Mouse (Mus musculus) intestine, embryonic 15.5 days (tissue): ENCODE results near the gene Slc43a3. TPM values are rescaled to one million over a fixed set of nuclear protein-coding genes. Genes with fewer than 3 reads are reported as not detected.
A peak's percentile ranks its signal among the peaks of the same experiment; 100 is the strongest.

Source experiments
- ATAC-seq: fragments of 200-750 bp; cut with Nextera tagmentation; 2 replicates; pipeline ENCODE4 v1.8.0; 2017; ENCODE audit warnings: moderate TSS enrichment, moderate library complexity
- H3K27ac ChIP-seq: fragments of 300-500 bp; sonication (generic); 2 replicates; pipeline ENCODE4 v1.5.1; 2015; ENCODE audit warnings: mild to moderate bottlenecking, inconsistent platforms
- H3K27me3 ChIP-seq: fragments of 300-500 bp; sonication (generic); replicated peaks from 2 replicates; pipeline ENCODE4 v1.6.1; 2015; ENCODE audit warnings: inconsistent platforms
- H3K36me3 ChIP-seq: fragments of 300-500 bp; sonication (generic); 2 replicates; pipeline ENCODE4 v1.6.1; 2015; ENCODE audit warnings: inconsistent platforms
- H3K4me1 ChIP-seq: fragments of 300-500 bp; sonication (generic); replicated peaks from 2 replicates; pipeline ENCODE4 v1.6.1; 2015; ENCODE audit warnings: inconsistent platforms
- H3K4me2 ChIP-seq: fragments of 300-500 bp; sonication (generic); replicated peaks from 2 replicates; pipeline ENCODE4 v1.6.1; 2015; ENCODE audit warnings: mild to moderate bottlenecking, inconsistent platforms
- H3K4me3 ChIP-seq: fragments of 300-500 bp; sonication (generic); replicated peaks from 2 replicates; pipeline ENCODE4 v1.5.1; 2015; ENCODE audit warnings: inconsistent platforms
- H3K9ac ChIP-seq: fragments of 300-500 bp; sonication (generic); 2 replicates; pipeline ENCODE4 v1.6.1; 2015; ENCODE audit warnings: inconsistent platforms
- H3K9me3 ChIP-seq: fragments of 300-500 bp; sonication (generic); 2 replicates; pipeline ENCODE4 v1.6.1; 2016; ENCODE audit warnings: inconsistent platforms
- WGBS: fragments of 180-500 bp; shearing (Covaris S2); methylation state at CpG from one replicate; pipeline ENCODE4 v1.1.7; 2015; 5-methylcytosine and 5-hydroxymethylcytosine counted together
- polyA plus RNA-seq: library from polyadenylated mRNA; unstranded; fragments of >200 nt; fragmentation: Nextera tagmentation; extraction: Ambion mirVana; gene quantifications from 2 replicates; pipeline ENCODE4 v1.2.1, GENCODE M21; 2015

Gene Slc43a3
- polyA plus RNA-seq, 1 experiment from 2014 or later, result 48.2 TPM

- H3K4me1 ChIP-seq, result peaks cover 9% of the 10 kb centered on the region; the same call in 1 of the 2 replicates
- WGBS, result 44% methylated on average over 5 of the region's 5 CpGs
- ATAC-seq, result peak; percentile 31; the same call in 1 of the 2 replicates
Measured at GRCm38 (mm10) chr2:84913881-84914280, 22.5 kb upstream of the Slc43a3 start.

GRCm38 (mm10) chr2:84915330-84915729, 21.0 kb upstream of the Slc43a3 start:
- Histone ChIP-seq H3K9ac (no peak overlapping the region), H3K4me3 (no peak overlapping the region), H3K36me3 (no peaks in the 10 kb centered on the region), H3K27ac (no peak overlapping the region), H3K27me3 (no peaks in the 10 kb centered on the region), H3K9me3 (no peaks in the 10 kb centered on the region), H3K4me1 (peaks cover 9% of the 10 kb centered on the region; the same call in 1 of the 2 replicates), H3K4me2 (no peak overlapping the region)
- no peak for ATAC-seq
- 76% methylated on average over 3 of the region's 3 CpGs for WGBS

More at GRCm38 (mm10) chr2:84913881-84914280, 22.5 kb upstream of the Slc43a3 start:
- H3K36me3 ChIP-seq, result no peaks in the 10 kb centered on the region
- H3K4me2 ChIP-seq, result no peak overlapping the region
- H3K9ac ChIP-seq, result no peak overlapping the region
- no peak overlapping the region for H3K4me3 ChIP-seq
- no peaks in the 10 kb centered on the region for H3K27me3 ChIP-seq
- 0 out of 2 replicates have a peak overlapping the region, but pooled peaks have one; percentile 14 for H3K27ac ChIP-seq
- no peaks in the 10 kb centered on the region for H3K9me3 ChIP-seq

GRCm38 (mm10) chr2:84916548-84917320, 19.6 kb upstream of the Slc43a3 start:
- no peaks in the 10 kb centered on the region for H3K9me3 ChIP-seq
- H3K4me2 ChIP-seq, result no peak overlapping the region
- 41% methylated on average over 8 of the region's 8 CpGs for WGBS
- H3K9ac ChIP-seq, result no peak overlapping the region
- peak overlapping the region; percentile 36 for H3K27ac ChIP-seq
- ATAC-seq, result peak; percentile 52; the same call in 1 of the 2 replicates
- H3K27me3 ChIP-seq, result no peaks in the 10 kb centered on the region
- no peak overlapping the region for H3K4me3 ChIP-seq
- no peaks in the 10 kb centered on the region for H3K36me3 ChIP-seq
- peaks cover 9% of the 10 kb centered on the region; the same call in 1 of the 2 replicates for H3K4me1 ChIP-seq

GRCm38 (mm10) chr2:84918188-84918587, 18.2 kb upstream of the Slc43a3 start:
- Histone ChIP-seq H3K4me3 (no peak overlapping the region), H3K9me3 (no peaks in the 10 kb centered on the region), H3K27ac (no peak overlapping the region), H3K36me3 (no peaks in the 10 kb centered on the region), H3K9ac (no peak overlapping the region), H3K4me2 (no peak overlapping the region), H3K4me1 (peaks cover 9% of the 10 kb centered on the region; the same call in 1 of the 2 replicates), H3K27me3 (no peaks in the 10 kb centered on the region)
- ATAC-seq, result peak; percentile 70
- 19% methylated on average over 3 of the region's 3 CpGs for WGBS

GRCm38 (mm10) chr2:84919601-84920108, 16.7 kb upstream of the Slc43a3 start:
- no peak overlapping the region for H3K4me2 ChIP-seq
- no peak overlapping the region for H3K4me3 ChIP-seq
- no peaks in the 10 kb centered on the region for H3K27me3 ChIP-seq
- H3K9ac ChIP-seq, result no peak overlapping the region
- no peak for ATAC-seq
- no peak overlapping the region for H3K27ac ChIP-seq
- H3K36me3 ChIP-seq, result no peaks in the 10 kb centered on the region
- H3K9me3 ChIP-seq, result no peaks in the 10 kb centered on the region
- WGBS, result 87% methylated on average over 10 of the region's 10 CpGs
- H3K4me1 ChIP-seq, result peaks cover 9% of the 10 kb centered on the region; the same call in 1 of the 2 replicates

- ATAC-seq, result no peak
- H3K9ac ChIP-seq, result no peak overlapping the region
- H3K27ac ChIP-seq, result no peak overlapping the region
- no peaks in the 10 kb centered on the region for H3K27me3 ChIP-seq
- H3K4me1 ChIP-seq, result no peaks in the 10 kb centered on the region
- no peak overlapping the region for H3K4me3 ChIP-seq
- WGBS, result 86% methylated on average over 7 of the region's 7 CpGs
- H3K9me3 ChIP-seq, result no peaks in the 10 kb centered on the region
- no peak overlapping the region for H3K4me2 ChIP-seq
- no peaks in the 10 kb centered on the region for H3K36me3 ChIP-seq
Measured at GRCm38 (mm10) chr2:84930186-84930585, 6.2 kb upstream of the Slc43a3 start.

- H3K36me3 ChIP-seq, result no peaks in the 10 kb centered on the region
- H3K27ac ChIP-seq, result no peak overlapping the region
- no peak overlapping the region for H3K4me2 ChIP-seq
- no peaks in the 10 kb centered on the region for H3K9me3 ChIP-seq
- H3K27me3 ChIP-seq, result no peaks in the 10 kb centered on the region
- ATAC-seq, result no peak
- WGBS, result 67% methylated on average over 8 of the region's 8 CpGs
- H3K9ac ChIP-seq, result no peak overlapping the region
- H3K4me3 ChIP-seq, result no peak overlapping the region
- peaks cover 17% of the 10 kb centered on the region for H3K4me1 ChIP-seq
Measured at GRCm38 (mm10) chr2:84933992-84934648, 2.3 kb upstream of the Slc43a3 start.

GRCm38 (mm10) chr2:84934649-84935007, 1.8 kb upstream of the Slc43a3 start:
- peaks cover 18% of the 10 kb centered on the region for H3K4me1 ChIP-seq
- H3K9me3 ChIP-seq, result no peaks in the 10 kb centered on the region
- H3K9ac ChIP-seq, result no peak overlapping the region
- H3K36me3 ChIP-seq, result no peaks in the 10 kb centered on the region
- no peak for ATAC-seq
- H3K27me3 ChIP-seq, result no peaks in the 10 kb centered on the region
- 66% methylated on average over 4 of the region's 4 CpGs for WGBS
- no peak overlapping the region for H3K27ac ChIP-seq
- no peak overlapping the region for H3K4me3 ChIP-seq
- no peak overlapping the region for H3K4me2 ChIP-seq

GRCm38 (mm10) chr2:84935065-84935464, 1.3 kb upstream of the Slc43a3 start:
- WGBS, result 84% methylated on average over 5 of the region's 5 CpGs

GRCm38 (mm10) chr2:84937491-84938150, 1.2 kb downstream of the Slc43a3 start:
- Histone ChIP-seq H3K36me3 (0 out of 2 replicates have a peak, but pooled peaks cover 2% of the 10 kb centered on the region), H3K9ac (peak overlapping the region; percentile 36), H3K4me2 (peak overlapping the region; percentile 67), H3K27me3 (no peaks in the 10 kb centered on the region), H3K4me1 (peaks cover 19% of the 10 kb centered on the region), H3K4me3 (peak overlapping the region; percentile 53), H3K9me3 (no peaks in the 10 kb centered on the region), H3K27ac (peak overlapping the region; percentile 48)
- 48% methylated on average over 3 of the region's 3 CpGs for WGBS
- ATAC-seq, result no peak

More at GRCm38 (mm10) chr2:84935065-84935464, 1.3 kb upstream of the Slc43a3 start:
- H3K4me3 ChIP-seq, result no peak overlapping the region
- H3K27ac ChIP-seq, result no peak overlapping the region
- no peak overlapping the region for H3K4me2 ChIP-seq
- H3K9me3 ChIP-seq, result no peaks in the 10 kb centered on the region
- no peak for ATAC-seq
- H3K36me3 ChIP-seq, result no peaks in the 10 kb centered on the region
- peaks cover 19% of the 10 kb centered on the region for H3K4me1 ChIP-seq
- no peaks in the 10 kb centered on the region for H3K27me3 ChIP-seq
- no peak overlapping the region for H3K9ac ChIP-seq

GRCm38 (mm10) chr2:84938249-84938946, 2.0 kb downstream of the Slc43a3 start:
- Histone ChIP-seq H3K27ac (peak overlapping the region; percentile 57), H3K36me3 (0 out of 2 replicates have a peak, but pooled peaks cover 2% of the 10 kb centered on the region), H3K9me3 (no peaks in the 10 kb centered on the region), H3K4me3 (peak overlapping the region; percentile 53), H3K4me1 (peaks cover 19% of the 10 kb centered on the region), H3K4me2 (peak overlapping the region; percentile 67), H3K9ac (peak overlapping the region; percentile 36; the same call in 1 of the 2 replicates), H3K27me3 (no peaks in the 10 kb centered on the region)
- peak; percentile 83 for ATAC-seq
- 48% methylated on average over 5 of the region's 5 CpGs for WGBS
